Mouse (Mus musculus): ENCODE results near the gene Asgr1.

Asgr1 gene

GRCm38 (mm10) chr11:70024151-70024514, 29.8 kb upstream of the Asgr1 start:
- CTCF ChIA-PET = no interaction called here

GRCm38 (mm10) chr11:70026689-70027088, 27.2 kb upstream of the Asgr1 start:
- CTCF ChIA-PET = no interaction called here

GRCm38 (mm10) chr11:70027397-70027796, 26.5 kb upstream of the Asgr1 start:
- CTCF ChIA-PET = no interaction called here

- CTCF ChIA-PET = interaction anchor here (0.5 to 0.7 kb wide), 2 partner anchors 37 to 725 kb away, joined by 4 read pairs; no protein-coding TSS in a partner anchor
These were observed 25.3 kb upstream of the Asgr1 start for GRCm38 (mm10) chr11:70028401-70029129.

GRCm38 (mm10) chr11:70029130-70029801, 24.6 kb upstream of the Asgr1 start:
- CTCF ChIA-PET = no interaction called here

GRCm38 (mm10) chr11:70029829-70030550, 23.9 kb upstream of the Asgr1 start:
- CTCF ChIA-PET = no interaction called here

GRCm38 (mm10) chr11:70030651-70031320, 23.1 kb upstream of the Asgr1 start:
- CTCF ChIA-PET = no interaction called here

- CTCF ChIA-PET = no interaction called here
These were observed 22.6 kb upstream of the Asgr1 start for GRCm38 (mm10) chr11:70031321-70031670.

- CTCF ChIA-PET = no interaction called here
These were observed 15.7 kb upstream of the Asgr1 start for GRCm38 (mm10) chr11:70038174-70038573.

GRCm38 (mm10) chr11:70039631-70040030, 14.3 kb upstream of the Asgr1 start:
- CTCF ChIA-PET = no interaction called here

GRCm38 (mm10) chr11:70040184-70040583, 13.7 kb upstream of the Asgr1 start:
- CTCF ChIA-PET = no interaction called here

GRCm38 (mm10) chr11:70042309-70043085, 11.4 kb upstream of the Asgr1 start:
- CTCF ChIA-PET = no interaction called here

GRCm38 (mm10) chr11:70043665-70044064, 10.2 kb upstream of the Asgr1 start:
- CTCF ChIA-PET = no interaction called here

- CTCF ChIA-PET = interaction anchor here (1.4 kb wide), 1 partner anchor 10 kb away, joined by 3 read pairs; no protein-coding TSS in a partner anchor
These were observed 8.4 kb upstream of the Asgr1 start for GRCm38 (mm10) chr11:70045435-70045834.

- CTCF ChIA-PET = no interaction called here
These were observed 4.5 kb upstream of the Asgr1 start for GRCm38 (mm10) chr11:70049366-70049765.

GRCm38 (mm10) chr11:70049816-70050215, 4.1 kb upstream of the Asgr1 start:
- CTCF ChIA-PET = interaction anchor here (0.7 kb wide), 1 partner anchor 116 kb away, joined by 3 read pairs; no protein-coding TSS in a partner anchor

GRCm38 (mm10) chr11:70053156-70053555, 729 bp upstream of the Asgr1 start:
- CTCF ChIA-PET = no interaction called here

- CTCF ChIA-PET = interaction anchor here (0.5 to 0.8 kb wide), 5 partner anchors 10 to 152 kb away, joined by 3 to 11 read pairs (median 4); no protein-coding TSS in a partner anchor
These were observed 1.8 kb downstream of the Asgr1 start for GRCm38 (mm10) chr11:70055618-70056214.

- CTCF ChIA-PET = no interaction called here
These were observed 3.9 kb downstream of the Asgr1 start for GRCm38 (mm10) chr11:70057805-70058204.

GRCm38 (mm10) chr11:70059930-70060329, 6.0 kb downstream of the Asgr1 start:
- CTCF ChIA-PET = no interaction called here

GRCm38 (mm10) chr11:70063053-70063452, 9.2 kb downstream of the Asgr1 start:
- CTCF ChIA-PET = no interaction called here
